Mouse (Mus musculus) c-Kit-positive CD71-positive TER-119-positive erythroid progenitor cells, embryonic 14.5 days (primary cell): ENCODE results near the gene Ndn.

Experiments
- DNase-seq: peaks from one replicate; pipeline ENCODE4 v3.0.0-alpha.2; 2013; ENCODE audit warnings: low spot score

The Ndn gene

GRCm38 (mm10) chr7:62346269-62346668, at the start of gene Ndn:
Gene Ndn, plus strand, starts transcription at chr7:62346569.
- DNase-seq = no peak

GRCm38 (mm10) chr7:62302451-62302850, 43.9 kb upstream of the Ndn start:
- no peak for DNase-seq

GRCm38 (mm10) chr7:62306896-62307614, 39.3 kb upstream of the Ndn start:
- DNase-seq = no peak

- DNase-seq = no peak
Observed at GRCm38 (mm10) chr7:62316793-62317192, 29.6 kb upstream of the Ndn start.

GRCm38 (mm10) chr7:62345411-62345810, 958 bp upstream of the Ndn start:
- no peak for DNase-seq

- DNase-seq = no peak
Observed at GRCm38 (mm10) chr7:62348106-62348803, 1.9 kb downstream of the Ndn start.

- no peak for DNase-seq
Observed at GRCm38 (mm10) chr7:62348804-62349190, 2.4 kb downstream of the Ndn start.

GRCm38 (mm10) chr7:62351266-62351665, 4.9 kb downstream of the Ndn start:
- DNase-seq = no peak

GRCm38 (mm10) chr7:62365039-62365636, 18.8 kb downstream of the Ndn start:
- no peak for DNase-seq

- DNase-seq = no peak
Observed at GRCm38 (mm10) chr7:62366730-62367129, 20.4 kb downstream of the Ndn start.

- no peak for DNase-seq
Observed at GRCm38 (mm10) chr7:62375658-62376057, 29.3 kb downstream of the Ndn start.

GRCm38 (mm10) chr7:62376510-62377304, 30.3 kb downstream of the Ndn start, which contains the start of gene Magel2:
Gene Magel2, plus strand, starts transcription at chr7:62377010.
- DNase-seq = no peak

GRCm38 (mm10) chr7:62377313-62377712, 30.9 kb downstream of the Ndn start:
- no peak for DNase-seq

GRCm38 (mm10) chr7:62378529-62378928, 32.2 kb downstream of the Ndn start:
- no peak for DNase-seq

GRCm38 (mm10) chr7:62382391-62382790, 36.0 kb downstream of the Ndn start:
- DNase-seq = peak; percentile 2

- DNase-seq = no peak
Observed at GRCm38 (mm10) chr7:62388291-62388690, 41.9 kb downstream of the Ndn start.

- no peak for DNase-seq
Observed at GRCm38 (mm10) chr7:62392202-62392601, 45.8 kb downstream of the Ndn start.
